Mouse (Mus musculus) frontal cortex, adult 2 months (tissue): ENCODE data around the gene Zfp385b. TPM values are rescaled to one million over a fixed set of nuclear protein-coding genes. Genes with fewer than 3 reads are reported as not detected.

Experiments
- DNase-seq, 2 experiments: peaks; one replicate each; pipeline ENCODE4 v3.0.0; 2022; ENCODE audit warnings: low spot score in 1 of 2; ENCODE audit errors: extremely low spot score in 1 of 2
- polyA plus RNA-seq: library from polyadenylated mRNA; depleted of rRNA; stranded (reverse); fragments of >200 nt; gene quantifications from 2 replicates; pipeline ENCODE4 v1.2.3, GENCODE M21; 2012; rRNA removed

Zfp385b gene
- polyA plus RNA-seq, 1 experiment = 59.1 TPM

DNA sequence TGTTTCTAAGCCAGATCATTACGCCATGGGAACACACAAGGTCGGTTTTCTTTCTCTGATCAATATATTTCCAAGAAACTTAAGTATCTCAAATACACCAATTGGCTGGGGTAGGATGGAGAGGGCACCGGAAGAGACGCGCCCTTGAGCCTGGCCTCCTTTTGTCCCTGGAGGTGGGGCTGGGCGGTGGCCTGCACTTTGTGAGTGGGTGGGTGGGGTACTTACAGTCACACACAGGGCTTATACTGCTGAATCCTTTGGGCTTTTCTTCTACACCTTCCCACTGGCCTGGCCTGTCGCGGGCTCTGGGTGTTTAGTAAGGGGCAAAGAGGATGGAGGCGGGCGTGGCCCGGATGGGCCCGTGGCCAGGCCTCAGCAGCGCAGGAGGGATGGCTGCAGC lies 407.8 kb downstream of the Zfp385b start:
- no peak for DNase-seq

DNA sequence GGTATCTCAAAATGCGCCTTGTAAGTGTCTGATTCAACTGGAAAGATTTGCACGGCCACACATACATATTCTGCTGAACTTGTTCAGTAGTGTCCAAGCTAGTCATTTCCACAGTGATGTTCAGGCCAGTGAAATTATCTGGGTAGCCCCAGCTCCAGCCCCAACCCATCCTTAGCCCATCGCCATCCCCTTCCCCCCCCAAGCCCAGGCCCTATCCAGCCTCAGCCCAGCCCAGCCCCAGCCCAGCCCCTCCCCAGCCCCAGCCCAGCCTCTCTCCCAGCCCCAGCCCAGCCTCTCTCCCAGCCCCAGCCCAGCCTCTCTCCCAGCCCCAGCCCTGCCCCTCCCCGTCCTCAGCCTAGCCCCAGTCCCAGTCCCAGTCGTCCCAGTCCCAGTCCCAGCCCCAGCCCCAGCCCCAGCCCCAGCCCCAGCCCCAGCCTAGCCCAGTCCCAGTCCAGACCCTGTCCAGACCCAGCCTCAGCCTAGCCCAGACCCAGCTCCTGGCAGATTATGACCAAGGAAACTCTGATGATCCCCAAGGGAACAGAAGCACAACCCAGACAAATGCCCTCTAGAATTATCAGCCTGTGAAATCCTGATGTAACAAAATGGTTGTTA lies 409.8 kb downstream of the Zfp385b start:
- DNase-seq = no peak

DNA sequence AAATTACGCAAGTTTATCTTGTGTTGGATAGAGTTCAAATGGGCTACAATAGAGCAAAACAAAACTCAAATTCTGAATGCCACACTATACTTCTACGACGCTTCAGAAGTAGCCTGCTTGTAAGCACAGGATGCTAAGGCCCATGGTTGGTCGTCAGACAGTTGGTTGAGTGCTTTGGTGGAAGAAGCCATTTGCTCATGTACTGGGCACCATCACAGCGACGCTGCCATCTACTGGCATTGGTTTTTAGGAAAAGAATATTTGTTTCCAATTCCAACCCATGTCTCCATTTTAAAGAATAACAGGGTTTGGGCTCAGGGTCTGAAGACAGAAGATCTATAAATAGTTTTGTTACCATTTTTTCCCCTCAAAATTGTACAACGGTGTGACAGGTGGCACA lies 410.5 kb downstream of the Zfp385b start:
- peak in 1 of 2 experiments; percentile 15 for DNase-seq

DNA sequence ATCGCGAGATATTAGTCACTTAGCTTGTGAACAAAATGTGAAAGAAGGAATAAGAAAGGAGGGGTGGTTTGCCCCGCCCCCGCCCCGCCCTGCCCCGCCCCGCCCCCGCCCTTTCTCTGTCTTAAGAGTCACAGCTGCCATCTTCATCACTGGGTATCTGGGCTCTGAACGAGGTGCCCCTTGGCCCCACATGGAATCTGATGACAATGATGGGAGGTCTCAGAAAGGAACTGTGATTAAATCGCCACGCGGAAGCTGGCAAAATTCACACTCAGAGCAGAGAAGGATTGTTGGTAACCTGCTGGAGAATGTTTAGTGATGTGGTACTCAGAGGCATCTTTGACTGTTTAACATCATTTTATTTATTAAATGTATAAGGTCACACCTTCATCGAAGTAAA lies 417.1 kb downstream of the Zfp385b start:
- DNase-seq = no peak

DNA sequence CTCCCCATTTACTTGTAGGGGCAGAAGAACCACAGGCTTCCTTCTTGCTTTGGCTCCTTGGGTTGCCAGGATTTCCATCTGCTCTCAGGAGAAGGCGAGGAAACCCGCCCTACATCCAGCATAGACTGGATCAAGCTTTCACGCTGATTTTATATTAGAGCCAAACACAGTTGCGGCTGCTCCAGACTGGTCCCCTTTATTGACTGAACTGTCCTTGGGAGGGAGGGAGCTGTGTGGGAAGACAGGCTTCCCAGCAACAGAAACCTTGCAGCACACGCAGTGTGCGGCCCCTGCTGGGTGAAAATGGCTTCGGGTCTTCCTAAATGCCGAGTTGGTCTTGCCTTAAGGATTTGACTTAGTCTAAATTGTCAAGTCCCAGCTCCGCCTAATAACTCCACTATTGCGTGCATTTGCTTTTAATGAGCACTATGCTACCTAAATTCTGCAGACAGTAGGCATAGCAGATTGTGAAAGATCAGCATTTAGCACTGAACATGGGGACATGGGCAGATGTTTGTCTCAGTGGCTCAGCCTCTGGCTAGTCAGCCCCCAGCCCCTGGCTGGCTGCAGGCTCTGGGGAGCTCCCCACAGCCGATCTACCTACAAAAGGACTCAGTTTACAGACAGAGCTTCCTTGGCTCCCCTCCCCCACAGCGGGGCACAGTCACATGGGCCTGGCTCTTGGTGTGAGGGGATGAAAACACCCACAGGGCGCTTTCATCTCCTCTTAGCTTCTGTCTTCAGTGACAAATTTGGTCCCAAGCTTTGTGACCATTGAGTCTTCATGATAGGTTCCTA lies 417.8 kb downstream of the Zfp385b start:
- peak in 1 of 2 experiments; percentile 31 for DNase-seq

DNA sequence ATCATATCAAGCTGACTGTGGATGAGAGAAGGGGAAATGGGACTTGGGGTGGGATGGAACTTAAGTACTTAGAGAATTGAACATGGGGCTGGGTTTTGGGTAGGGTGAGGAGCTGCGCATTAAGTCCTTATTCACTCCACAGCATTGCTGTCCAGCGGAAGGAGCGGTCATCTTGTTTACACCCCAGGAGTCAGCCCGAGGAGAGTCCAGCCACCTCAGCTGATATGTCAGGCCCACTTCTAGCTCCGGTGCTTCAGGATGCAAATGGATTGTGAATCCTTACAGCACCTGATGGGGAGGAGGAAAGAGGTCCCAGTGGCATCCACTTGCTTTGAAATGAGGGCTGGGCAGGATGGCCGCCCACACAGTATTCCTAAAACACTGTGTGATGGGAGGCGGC lies 425.6 kb downstream of the Zfp385b start:
- no peak for DNase-seq

DNA sequence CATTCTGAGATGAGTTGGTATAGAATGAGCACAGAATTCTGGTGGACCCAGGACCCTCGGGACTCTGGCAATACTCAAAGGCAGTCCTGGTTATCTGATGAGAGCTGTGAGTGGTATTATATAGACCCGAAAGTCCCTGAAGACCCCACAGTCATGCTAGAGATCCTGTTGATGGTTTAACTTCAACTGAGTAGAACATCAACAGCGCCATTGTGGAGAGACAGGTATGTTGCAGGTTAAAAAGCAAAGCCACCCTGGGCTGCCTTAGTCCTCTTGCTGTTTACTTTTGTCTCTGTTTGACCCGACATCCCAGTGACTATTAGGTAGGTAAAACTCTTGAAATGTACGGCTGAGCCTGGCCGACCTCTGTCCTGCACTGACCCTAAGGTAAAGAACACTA lies 431.3 kb downstream of the Zfp385b start:
- DNase-seq = no peak

DNA sequence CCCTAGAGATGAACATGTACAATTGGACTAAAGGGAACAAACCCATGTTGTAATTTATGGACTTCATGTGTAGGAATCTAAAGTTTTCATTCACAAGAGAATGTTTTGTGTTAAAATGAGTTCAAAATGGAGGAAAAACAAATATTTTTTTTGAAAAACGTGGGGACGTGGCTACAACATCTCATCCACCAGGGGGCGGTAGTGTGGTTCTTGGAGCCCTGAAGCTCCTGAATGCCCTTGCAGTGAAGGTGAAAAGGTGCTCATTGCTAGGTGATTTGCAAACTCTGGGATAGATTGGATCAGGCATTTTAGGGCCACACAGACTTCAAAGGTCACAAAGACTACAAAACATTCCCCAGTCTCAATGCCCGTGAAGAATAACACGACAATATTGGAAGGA lies 432.9 kb downstream of the Zfp385b start:
- peak in 1 of 2 experiments; percentile 77 for DNase-seq

DNA sequence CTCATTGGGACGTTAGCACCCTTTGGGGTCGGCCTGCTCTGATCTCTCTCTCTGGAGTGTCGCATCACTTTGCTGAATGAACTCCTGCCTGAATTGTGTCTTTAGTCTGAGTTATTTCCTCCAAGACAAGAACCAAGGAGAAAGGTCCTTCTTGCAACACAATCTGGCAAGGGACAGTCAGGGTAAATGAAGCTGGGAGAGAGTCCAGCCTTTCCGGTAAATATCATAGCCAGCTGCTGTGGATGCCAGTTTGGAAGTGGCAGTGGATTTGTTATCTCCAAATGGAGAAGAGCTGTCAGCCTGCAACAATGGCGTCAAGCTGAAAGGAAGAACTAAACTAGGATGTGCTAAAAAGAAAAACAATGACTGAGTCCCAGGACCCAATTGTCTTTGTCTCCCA lies 436.7 kb downstream of the Zfp385b start:
- no peak for DNase-seq

DNA sequence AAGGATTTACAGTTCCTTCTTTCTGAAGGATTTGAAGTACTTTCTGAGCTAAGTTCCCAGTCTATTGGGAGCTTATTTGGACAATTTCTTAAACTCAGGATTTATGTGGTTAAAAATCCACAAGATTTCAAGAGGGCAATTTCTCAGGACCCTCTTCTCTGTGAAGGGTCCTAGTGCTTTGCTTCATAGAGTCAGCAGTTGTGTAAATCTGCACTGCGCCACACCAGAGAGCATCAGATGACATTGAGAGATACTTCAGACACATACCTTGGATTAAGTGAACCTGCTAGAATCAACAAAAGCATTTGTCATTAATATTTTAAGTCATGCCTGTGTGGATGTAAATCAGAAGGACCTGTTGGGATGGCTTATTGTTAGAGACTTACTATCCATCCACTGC lies 439.5 kb downstream of the Zfp385b start:
- no peak for DNase-seq

DNA sequence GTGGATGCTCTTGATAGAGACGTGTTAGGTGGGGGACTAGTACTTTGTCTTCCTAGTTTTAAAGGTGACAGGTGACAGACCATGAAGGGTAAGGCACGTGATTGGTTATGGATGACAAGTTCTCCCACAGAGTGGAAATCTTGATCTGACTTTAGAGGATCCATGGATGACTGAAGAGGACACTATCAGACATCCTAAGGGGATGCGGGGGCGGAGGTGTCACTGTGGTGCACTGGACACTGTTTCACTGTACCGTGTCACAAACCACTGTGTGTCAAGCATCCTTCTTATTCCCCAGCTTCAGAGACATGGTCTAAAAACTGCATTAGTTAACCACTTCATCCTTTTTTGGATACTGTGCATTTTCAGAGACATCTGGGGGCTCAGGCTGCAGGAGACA lies 440.1 kb downstream of the Zfp385b start:
- no peak for DNase-seq

DNA sequence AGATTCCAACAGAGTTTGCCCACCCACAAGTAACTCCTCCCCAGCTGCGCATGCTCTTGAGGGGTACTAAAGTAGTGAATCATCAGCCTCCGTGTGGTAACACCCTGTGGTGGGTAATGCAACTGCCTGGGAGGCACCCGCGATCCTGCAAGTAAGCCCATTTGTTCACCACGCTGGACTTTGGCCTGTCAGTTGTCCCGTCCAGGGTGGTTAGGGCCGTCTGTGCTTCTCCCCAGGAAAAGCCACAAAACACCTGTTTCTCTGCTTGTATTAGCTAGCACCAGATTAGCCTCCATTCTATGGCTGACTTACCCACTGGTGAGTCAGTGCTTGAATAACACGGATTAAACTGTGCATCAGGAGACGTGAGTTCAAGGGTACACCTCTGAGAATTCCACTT lies 442.6 kb downstream of the Zfp385b start:
- DNase-seq = no peak

DNA sequence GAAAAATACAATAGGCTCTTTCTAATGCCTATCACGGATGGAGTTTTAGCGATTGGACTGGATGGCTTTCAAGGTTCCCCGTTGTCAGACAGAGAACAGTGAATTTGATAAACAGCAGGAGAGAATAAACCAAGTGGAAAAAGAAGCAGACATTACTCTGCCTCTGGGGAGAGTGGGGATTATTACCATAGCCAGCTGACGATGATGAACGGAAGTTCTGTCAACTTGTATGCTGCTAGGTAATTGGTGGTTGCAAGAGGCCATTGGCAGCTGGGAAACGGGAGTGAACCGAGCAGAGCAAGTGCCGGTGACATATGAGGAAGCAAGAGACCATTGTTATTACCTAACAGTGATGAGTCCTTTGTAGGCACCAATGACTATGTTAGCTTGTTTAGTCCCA lies 444.3 kb downstream of the Zfp385b start:
- DNase-seq = no peak

DNA sequence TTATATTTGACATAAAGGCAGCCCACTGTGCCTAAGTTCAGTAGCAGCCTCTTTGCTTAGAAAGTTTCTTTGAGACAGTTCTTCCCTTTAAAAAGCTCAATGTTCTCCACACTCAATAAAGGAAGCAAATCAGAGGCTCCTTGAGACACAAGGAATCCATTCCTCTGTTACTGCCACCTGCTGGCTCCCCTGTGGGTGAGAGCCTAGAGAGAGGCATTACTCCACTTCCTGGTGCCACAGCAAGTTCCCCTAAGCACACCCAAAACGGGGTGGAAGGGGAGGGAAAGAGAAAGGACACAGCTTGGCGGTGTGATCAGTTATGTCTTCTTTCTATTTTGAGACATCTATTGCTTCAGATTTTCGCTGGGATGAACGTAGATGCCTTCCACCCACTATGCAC lies 450.3 kb downstream of the Zfp385b start:
- DNase-seq = no peak

Other genes with a start within 250 kb of the Zfp385b start
- gene Cwc22, start 126.7 kb upstream of the Zfp385b start, polyA plus RNA-seq = 22.5 and 27.8 TPM in 2 replicates